Mouse (Mus musculus): Measurements from ENCODE around the gene Atp13a4. TPM values are rescaled to one million over a fixed set of nuclear protein-coding genes. Genes with fewer than 3 reads are reported as not detected.

Atp13a4 gene
- not detected in 2 replicates for polyA plus RNA-seq (2014; fragmentation: Nextera tagmentation; extraction: Ambion mirVana)

DNA sequence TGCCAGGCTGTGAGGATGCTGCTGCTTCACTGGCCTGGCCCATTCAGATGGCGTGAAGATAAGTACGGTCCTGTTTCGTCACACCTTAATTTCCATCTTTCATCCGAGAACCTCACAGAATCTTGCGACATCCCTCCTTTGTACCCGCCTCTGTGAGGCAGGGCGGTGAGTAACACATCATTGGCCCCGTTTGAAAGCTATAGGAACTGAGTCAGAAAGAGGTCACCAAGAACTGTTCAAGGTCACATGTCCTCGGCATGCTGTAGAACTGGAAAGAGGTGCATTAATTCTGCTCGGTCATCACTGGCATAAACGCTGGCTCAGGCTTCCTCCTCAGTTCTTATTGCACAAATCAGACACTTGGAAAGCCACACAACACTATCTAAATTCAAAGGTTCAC, at the start of gene Atp13a4:
TSS of gene Atp13a4 (minus strand) at position 36 of the 400 bp plus-strand sequence.
- Histone ChIP-seq H3K36me3 (replicated peaks; ENCODE audit: control insufficient read depth, insufficient read depth, low read depth, low read length) (no peaks in the 10 kb centered on the region), H3K9ac (replicated peaks; ENCODE audit: low read length) (no peak within 1 kb of the TSS), H3K9me3 (replicated peaks; ENCODE audit: control insufficient read depth, low read length) (no peaks in the 10 kb centered on the region), H3K4me2 (ENCODE audit: low read depth, low read length) (no peak within 1 kb of the TSS), H3K4me1 (ENCODE audit: control insufficient read depth, insufficient read depth, low read length) (no peaks in the 10 kb centered on the region), H3K27me3 (ENCODE audit: control insufficient read depth, insufficient read depth, low read length) (no peaks in the 10 kb centered on the region), H3K4me3 (ENCODE audit: low read depth, low read length) (no peak within 1 kb of the TSS), H3K27ac (replicated peaks; ENCODE audit: low read depth, low read length) (no peak within 1 kb of the TSS)
- WGBS, result 80% methylated on average over 11 of the region's 11 CpGs
- ATAC-seq (replicated peaks; ENCODE audit: insufficient number of reproducible peaks, low FRiP score, low TSS enrichment, low read depth) (no peak), DNase-seq (ENCODE audit: low spot score) (no peak)

GRCm38 (mm10) chr16:29592171-29592570, 47.5 kb upstream of the Atp13a4 start:
- no peak overlapping the region for H3K4me3 ChIP-seq (ENCODE audit: low read depth, low read length)
- DNase-seq (ENCODE audit: low spot score), result no peak
- no peak overlapping the region for H3K9ac ChIP-seq (replicated peaks; ENCODE audit: low read length)
- 85% methylated on average over 7 of the region's 7 CpGs for WGBS
- ATAC-seq (replicated peaks; ENCODE audit: insufficient number of reproducible peaks, low FRiP score, low TSS enrichment, low read depth), result no peak
- no peak overlapping the region for H3K27ac ChIP-seq (replicated peaks; ENCODE audit: low read depth, low read length)
- H3K4me2 ChIP-seq (ENCODE audit: low read depth, low read length), result no peak overlapping the region
- H3K36me3 ChIP-seq (replicated peaks; ENCODE audit: control insufficient read depth, insufficient read depth, low read depth, low read length), result peaks cover 9% of the 10 kb centered on the region; the same call in 1 of the 2 replicates
- H3K27me3 ChIP-seq (ENCODE audit: control insufficient read depth, insufficient read depth, low read length), result no peaks in the 10 kb centered on the region
- no peaks in the 10 kb centered on the region for H3K4me1 ChIP-seq (ENCODE audit: control insufficient read depth, insufficient read depth, low read length)
- no peaks in the 10 kb centered on the region for H3K9me3 ChIP-seq (replicated peaks; ENCODE audit: control insufficient read depth, low read length)

DNA sequence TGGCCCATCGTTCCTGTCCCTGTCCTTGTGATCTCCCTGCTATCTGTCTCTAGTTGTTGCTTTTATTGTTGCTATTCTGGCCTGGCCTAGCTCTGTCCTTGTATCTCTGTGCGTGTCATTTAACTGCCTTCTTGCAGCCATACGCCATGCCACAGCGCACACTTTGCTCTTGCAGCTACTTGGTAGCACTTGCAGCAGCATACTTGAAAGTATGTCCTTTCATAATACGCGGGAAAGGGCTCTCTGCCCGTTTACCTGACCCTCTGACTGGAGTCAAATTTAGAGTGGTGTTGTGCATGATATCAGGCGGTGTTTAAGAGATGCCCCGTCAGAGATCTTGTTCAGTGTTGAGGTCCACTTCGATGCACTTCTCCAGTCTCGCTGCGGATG, 35.1 kb upstream of the Atp13a4 start:
- no peak overlapping the region; the same call in 1 of the 2 replicates for H3K27ac ChIP-seq (replicated peaks; ENCODE audit: low read depth, low read length)
- no peaks in the 10 kb centered on the region for H3K36me3 ChIP-seq (replicated peaks; ENCODE audit: control insufficient read depth, insufficient read depth, low read depth, low read length)
- WGBS, result 9% methylated on average over 12 of the region's 12 CpGs
- ATAC-seq (replicated peaks; ENCODE audit: insufficient number of reproducible peaks, low FRiP score, low TSS enrichment, low read depth), result 0 out of 2 replicates have a peak, but pooled peaks have one; percentile 41
- peak overlapping the region; percentile 84 for H3K4me2 ChIP-seq (ENCODE audit: low read depth, low read length)
- no peaks in the 10 kb centered on the region for H3K27me3 ChIP-seq (ENCODE audit: control insufficient read depth, insufficient read depth, low read length)
- DNase-seq (ENCODE audit: low spot score), result no peak
- no peaks in the 10 kb centered on the region for H3K4me1 ChIP-seq (ENCODE audit: control insufficient read depth, insufficient read depth, low read length)
- peak overlapping the region; percentile 90 for H3K9ac ChIP-seq (replicated peaks; ENCODE audit: low read length)
- H3K9me3 ChIP-seq (replicated peaks; ENCODE audit: control insufficient read depth, low read length), result no peaks in the 10 kb centered on the region
- H3K4me3 ChIP-seq (ENCODE audit: low read depth, low read length), result peak overlapping the region; percentile 94

GRCm38 (mm10) chr16:29579167-29579786, 34.6 kb upstream of the Atp13a4 start, which contains the start of gene Opa1:
Gene Opa1 (plus strand): TSS chr16:29579334.
- ATAC-seq (replicated peaks; ENCODE audit: insufficient number of reproducible peaks, low FRiP score, low TSS enrichment, low read depth) (peak; percentile 93), DNase-seq (ENCODE audit: low spot score) (peak; percentile 99)
- H3K9me3 ChIP-seq (replicated peaks; ENCODE audit: control insufficient read depth, low read length), result no peaks in the 10 kb centered on the region
- H3K9ac ChIP-seq (replicated peaks; ENCODE audit: low read length), result peak within 1 kb of the TSS; percentile 90
- under 1% methylated on average over 39 of the region's 39 CpGs for WGBS
- H3K4me1 ChIP-seq (ENCODE audit: control insufficient read depth, insufficient read depth, low read length), result no peaks in the 10 kb centered on the region
- peak within 1 kb of the TSS; percentile 94 for H3K4me3 ChIP-seq (ENCODE audit: low read depth, low read length)
- peak within 1 kb of the TSS; percentile 84 for H3K4me2 ChIP-seq (ENCODE audit: low read depth, low read length)
- no peak within 1 kb of the TSS; the same call in 1 of the 2 replicates for H3K27ac ChIP-seq (replicated peaks; ENCODE audit: low read depth, low read length)
- no peaks in the 10 kb centered on the region for H3K27me3 ChIP-seq (ENCODE audit: control insufficient read depth, insufficient read depth, low read length)
- H3K36me3 ChIP-seq (replicated peaks; ENCODE audit: control insufficient read depth, insufficient read depth, low read depth, low read length), result no peaks in the 10 kb centered on the region

- H3K36me3 ChIP-seq (replicated peaks; ENCODE audit: control insufficient read depth, insufficient read depth, low read depth, low read length), result no peaks in the 10 kb centered on the region
- H3K9me3 ChIP-seq (replicated peaks; ENCODE audit: control insufficient read depth, low read length), result no peaks in the 10 kb centered on the region
- DNase-seq (ENCODE audit: low spot score) (peak; percentile 30), ATAC-seq (replicated peaks; ENCODE audit: insufficient number of reproducible peaks, low FRiP score, low TSS enrichment, low read depth) (no peak)
- no peak overlapping the region for H3K9ac ChIP-seq (replicated peaks; ENCODE audit: low read length)
- 15% methylated on average over 5 of the region's 5 CpGs for WGBS
- H3K4me2 ChIP-seq (ENCODE audit: low read depth, low read length), result no peak overlapping the region
- no peak overlapping the region for H3K27ac ChIP-seq (replicated peaks; ENCODE audit: low read depth, low read length)
- no peaks in the 10 kb centered on the region for H3K27me3 ChIP-seq (ENCODE audit: control insufficient read depth, insufficient read depth, low read length)
- no peaks in the 10 kb centered on the region for H3K4me1 ChIP-seq (ENCODE audit: control insufficient read depth, insufficient read depth, low read length)
- no peak overlapping the region for H3K4me3 ChIP-seq (ENCODE audit: low read depth, low read length)
Measured at GRCm38 (mm10) chr16:29575620-29576019, 31.0 kb upstream of the Atp13a4 start.

- 74% methylated on average over 4 of the region's 4 CpGs for WGBS
- Histone ChIP-seq H3K36me3 (replicated peaks; ENCODE audit: control insufficient read depth, insufficient read depth, low read depth, low read length) (no peaks in the 10 kb centered on the region), H3K27me3 (ENCODE audit: control insufficient read depth, insufficient read depth, low read length) (no peaks in the 10 kb centered on the region), H3K4me2 (ENCODE audit: low read depth, low read length) (no peak overlapping the region), H3K9me3 (replicated peaks; ENCODE audit: control insufficient read depth, low read length) (no peaks in the 10 kb centered on the region), H3K9ac (replicated peaks; ENCODE audit: low read length) (no peak overlapping the region), H3K4me3 (ENCODE audit: low read depth, low read length) (no peak overlapping the region), H3K4me1 (ENCODE audit: control insufficient read depth, insufficient read depth, low read length) (no peaks in the 10 kb centered on the region), H3K27ac (replicated peaks; ENCODE audit: low read depth, low read length) (no peak overlapping the region)
- ATAC-seq (replicated peaks; ENCODE audit: insufficient number of reproducible peaks, low FRiP score, low TSS enrichment, low read depth) (no peak), DNase-seq (ENCODE audit: low spot score) (no peak)
Measured at GRCm38 (mm10) chr16:29574013-29574412, 29.3 kb upstream of the Atp13a4 start.

DNA sequence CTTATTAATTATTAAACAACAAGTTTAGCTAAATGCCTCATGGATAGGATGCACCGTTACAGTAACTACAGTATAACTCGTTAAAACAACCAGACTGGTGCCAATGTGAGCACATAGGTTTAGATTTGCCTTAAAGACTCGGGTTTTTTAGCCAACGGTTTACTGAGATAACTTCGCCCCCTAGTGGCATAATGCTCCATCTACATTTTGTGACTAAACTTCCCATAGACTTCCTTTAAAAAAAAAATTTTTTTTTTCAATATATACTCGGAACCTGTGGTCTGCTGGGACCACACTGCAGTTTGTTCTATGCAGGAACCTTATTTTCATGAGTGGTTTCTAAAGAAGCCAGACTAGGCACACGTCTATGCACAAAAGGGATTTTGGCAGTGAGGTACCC, 16.2 kb upstream of the Atp13a4 start:
- WGBS, result 7% methylated on average over 7 of the region's 7 CpGs
- Histone ChIP-seq H3K4me3 (ENCODE audit: low read depth, low read length) (no peak overlapping the region), H3K9ac (replicated peaks; ENCODE audit: low read length) (no peak overlapping the region), H3K9me3 (replicated peaks; ENCODE audit: control insufficient read depth, low read length) (no peaks in the 10 kb centered on the region), H3K36me3 (replicated peaks; ENCODE audit: control insufficient read depth, insufficient read depth, low read depth, low read length) (no peaks in the 10 kb centered on the region), H3K27me3 (ENCODE audit: control insufficient read depth, insufficient read depth, low read length) (no peaks in the 10 kb centered on the region), H3K27ac (replicated peaks; ENCODE audit: low read depth, low read length) (no peak overlapping the region), H3K4me2 (ENCODE audit: low read depth, low read length) (no peak overlapping the region), H3K4me1 (ENCODE audit: control insufficient read depth, insufficient read depth, low read length) (no peaks in the 10 kb centered on the region)
- DNase-seq (ENCODE audit: low spot score) (peak; percentile 90), ATAC-seq (replicated peaks; ENCODE audit: insufficient number of reproducible peaks, low FRiP score, low TSS enrichment, low read depth) (no peak)

DNA sequence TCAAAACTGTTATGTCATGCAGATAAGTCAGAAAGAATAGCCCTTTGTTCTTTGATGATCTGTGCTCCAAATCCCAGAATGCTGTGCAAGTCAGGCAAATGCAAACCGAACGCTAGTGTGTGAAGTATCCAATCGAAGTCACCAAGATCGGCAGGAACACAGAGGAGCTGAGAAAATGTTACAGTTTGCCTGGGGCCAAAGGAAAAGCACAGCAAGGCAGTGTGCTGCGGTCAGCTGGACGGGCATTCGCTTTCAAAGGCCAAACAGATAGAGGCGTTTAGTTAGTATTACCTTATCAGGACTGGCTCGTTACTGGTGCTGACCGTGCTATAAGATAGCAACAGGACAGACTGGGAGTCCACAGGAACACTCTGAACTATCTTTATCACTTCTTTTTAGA, 15.8 kb upstream of the Atp13a4 start:
- Histone ChIP-seq H3K27me3 (ENCODE audit: control insufficient read depth, insufficient read depth, low read length) (no peaks in the 10 kb centered on the region), H3K9ac (replicated peaks; ENCODE audit: low read length) (no peak overlapping the region), H3K36me3 (replicated peaks; ENCODE audit: control insufficient read depth, insufficient read depth, low read depth, low read length) (no peaks in the 10 kb centered on the region), H3K9me3 (replicated peaks; ENCODE audit: control insufficient read depth, low read length) (no peaks in the 10 kb centered on the region), H3K4me2 (ENCODE audit: low read depth, low read length) (no peak overlapping the region), H3K4me1 (ENCODE audit: control insufficient read depth, insufficient read depth, low read length) (no peaks in the 10 kb centered on the region), H3K4me3 (ENCODE audit: low read depth, low read length) (no peak overlapping the region), H3K27ac (replicated peaks; ENCODE audit: low read depth, low read length) (no peak overlapping the region)
- 40% methylated on average over 10 of the region's 10 CpGs for WGBS
- ATAC-seq (replicated peaks; ENCODE audit: insufficient number of reproducible peaks, low FRiP score, low TSS enrichment, low read depth), result no peak
- no peak for DNase-seq (ENCODE audit: low spot score)

All from embryonic facial prominence, embryonic 11.5 days (tissue).